In the genomic region with DNA sequence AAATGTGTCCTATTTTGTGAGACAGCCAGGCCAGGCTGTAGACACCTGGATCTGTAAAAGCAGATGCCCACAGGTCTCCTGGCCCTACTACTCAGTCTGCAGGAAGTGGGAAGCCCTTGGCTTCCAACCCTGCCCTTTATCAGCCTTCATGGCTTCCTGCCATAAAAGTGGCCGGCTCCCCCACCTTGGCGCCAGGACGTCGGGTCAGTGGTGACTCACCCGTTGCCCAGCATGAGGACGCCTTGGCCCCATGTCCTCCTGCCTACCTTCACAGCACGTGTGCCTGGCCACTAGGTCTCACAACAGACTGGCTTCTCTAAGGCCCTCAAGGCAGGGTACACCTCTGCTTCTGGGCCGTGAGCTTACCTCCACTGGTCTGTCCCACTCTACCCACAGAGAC, we compare ENCODE assay signal across 8 mouse cellular contexts. TPM values are rescaled to one million over a fixed set of nuclear protein-coding genes. Genes with fewer than 3 reads are reported as not detected.
A peak's percentile ranks its signal among the peaks of the same experiment; 100 is the strongest.
DNase-seq lines count a peak whose midpoint lies in the region; ATAC-seq lines count a peak whose summit lies in the region.

No protein-coding gene starts in this region.

- peaks cover 42% of the 10 kb centered on the region for H3K4me1 ChIP-seq in kidney, embryonic 15.5 days
- H3K4me1 ChIP-seq in stomach, embryonic 16.5 days (ENCODE audit: control insufficient read depth, insufficient read depth, low read length): peaks cover 11% of the 10 kb centered on the region

- H3K27me3 ChIP-seq in kidney, embryonic 15.5 days: no peaks in the 10 kb centered on the region
- no peaks in the 10 kb centered on the region for H3K27me3 ChIP-seq in stomach, embryonic 16.5 days (ENCODE audit: control insufficient read depth, insufficient read depth, low read length)

- no peak overlapping the region for H3K4me3 ChIP-seq in kidney, embryonic 15.5 days (replicated peaks)
- H3K4me3 ChIP-seq in stomach, embryonic 16.5 days (replicated peaks; ENCODE audit: low read length): no peak overlapping the region

- peaks cover 11% of the 10 kb centered on the region; the same call in 1 of the 2 replicates for H3K36me3 ChIP-seq in kidney, embryonic 15.5 days
- H3K36me3 ChIP-seq in stomach, embryonic 16.5 days (ENCODE audit: control insufficient read depth, insufficient read depth, low read length): no peaks in the 10 kb centered on the region

- H3K27ac ChIP-seq in kidney, embryonic 15.5 days: peak overlapping the region; percentile 48; the same call in 1 of the 2 replicates
- no peak overlapping the region for H3K27ac ChIP-seq in stomach, embryonic 16.5 days (ENCODE audit: low read length)

- 20% methylated on average over 8 of the region's 8 CpGs for WGBS in kidney, embryonic 15.5 days
- 56% methylated on average over 8 of the region's 8 CpGs for WGBS in stomach, embryonic 16.5 days

- ATAC-seq in kidney, embryonic 15.5 days (replicated peaks; ENCODE audit: low FRiP score): no peak
- peak; percentile 25; the same call in 1 of the 2 replicates for ATAC-seq in stomach, embryonic 16.5 days (ENCODE audit: insufficient read depth, low FRiP score)

- H3K9me3 ChIP-seq in kidney, embryonic 15.5 days (replicated peaks): no peaks in the 10 kb centered on the region
- no peaks in the 10 kb centered on the region for H3K9me3 ChIP-seq in stomach, embryonic 16.5 days (replicated peaks; ENCODE audit: control insufficient read depth, low read length)

- H3K9ac ChIP-seq in kidney, embryonic 15.5 days: no peak overlapping the region
- 0 out of 2 replicates have a peak overlapping the region, but pooled peaks have one; percentile 7 for H3K9ac ChIP-seq in stomach, embryonic 16.5 days (ENCODE audit: low read length)

- no peak overlapping the region for H3K4me2 ChIP-seq in kidney, embryonic 15.5 days
- no peak overlapping the region for H3K4me2 ChIP-seq in stomach, embryonic 16.5 days (ENCODE audit: low read depth, low read length)

- DNase-seq in testis, postnatal 10 days (ENCODE audit: low spot score): peak; percentile 78
- no peak for DNase-seq in testis, postnatal 14 days (ENCODE audit: low spot score)
- peak; percentile 73 to 84 for DNase-seq in heart, adult 18-20 months
- no peak for DNase-seq in left cerebral cortex, adult 18-20 months (ENCODE audit: low spot score in 2 of 2)
- no peak for DNase-seq in retina, embryonic 14.5 days (ENCODE audit: low spot score)
- DNase-seq in left cerebral cortex, adult 11 months (ENCODE audit: low spot score): no peak

RNA-seq across cellular contexts. Expression of a gene that starts 10.5 kb away (rescaled TPM):
- total RNA-seq in heart, adult 18-20 months (2021): 1 to 10 TPM; 8.2 to 9.2 TPM
- polyA plus RNA-seq in kidney, embryonic 15.5 days (2015; fragmentation: Nextera tagmentation; extraction: Ambion mirVana): 87.5 and 88.5 TPM in 2 replicates
- 80.2 and 81.9 TPM in 2 replicates for polyA plus RNA-seq in stomach, embryonic 16.5 days (2015; fragmentation: Nextera tagmentation; extraction: Ambion mirVana)
- total RNA-seq in left cerebral cortex, adult 18-20 months (2021): 10 to 100 TPM; 10.4 to 12.2 TPM

RNA-seq across cellular contexts. Expression of a gene that starts 22.9 kb away (rescaled TPM):
- total RNA-seq in heart, adult 18-20 months (2021): 10 to 100 TPM; 31.5 to 38.6 TPM
- 3.0 and 3.5 TPM in 2 replicates for polyA plus RNA-seq in kidney, embryonic 15.5 days (2015; fragmentation: Nextera tagmentation; extraction: Ambion mirVana)
- 5.1 and 6.4 TPM in 2 replicates for polyA plus RNA-seq in stomach, embryonic 16.5 days (2015; fragmentation: Nextera tagmentation; extraction: Ambion mirVana)
- 10 to 100 TPM; 53.4 to 58.9 TPM for total RNA-seq in left cerebral cortex, adult 18-20 months (2021)

RNA-seq across cellular contexts. Expression of a gene that starts 23.8 kb away (rescaled TPM):
- total RNA-seq in heart, adult 18-20 months (2021): 10 to 100 TPM; 24.3 to 27.6 TPM
- 24.7 and 25.3 TPM in 2 replicates for polyA plus RNA-seq in kidney, embryonic 15.5 days (2015; fragmentation: Nextera tagmentation; extraction: Ambion mirVana)
- 16.2 and 20.6 TPM in 2 replicates for polyA plus RNA-seq in stomach, embryonic 16.5 days (2015; fragmentation: Nextera tagmentation; extraction: Ambion mirVana)
- 10 to 100 TPM; 67.9 to 68.5 TPM for total RNA-seq in left cerebral cortex, adult 18-20 months (2021)

RNA-seq across cellular contexts. Expression of a gene that starts 48.1 kb away (rescaled TPM):
- total RNA-seq in heart, adult 18-20 months (2021): 10 to 100 TPM; 21.4 to 26.4 TPM
- 62.4 and 70.4 TPM in 2 replicates for polyA plus RNA-seq in kidney, embryonic 15.5 days (2015; fragmentation: Nextera tagmentation; extraction: Ambion mirVana)
- polyA plus RNA-seq in stomach, embryonic 16.5 days (2015; fragmentation: Nextera tagmentation; extraction: Ambion mirVana): 50.3 and 53.9 TPM in 2 replicates
- 10 to 100 TPM; 45.0 to 47.0 TPM for total RNA-seq in left cerebral cortex, adult 18-20 months (2021)

Comparison
In these comparisons a context has a peak if more than half of its experiments do, and no peak if none do; other contexts are left out.
1. DNase-seq: peak in testis, postnatal 10 days (single experiment) and heart, adult 18-20 months (2 of 2); none in testis, postnatal 14 days (single experiment), left cerebral cortex, adult 18-20 months (0 of 2), retina, embryonic 14.5 days (single experiment) and left cerebral cortex, adult 11 months (single experiment).